Comparison of ENCODE assay signal across 25 mouse cellular contexts in the genomic region with DNA sequence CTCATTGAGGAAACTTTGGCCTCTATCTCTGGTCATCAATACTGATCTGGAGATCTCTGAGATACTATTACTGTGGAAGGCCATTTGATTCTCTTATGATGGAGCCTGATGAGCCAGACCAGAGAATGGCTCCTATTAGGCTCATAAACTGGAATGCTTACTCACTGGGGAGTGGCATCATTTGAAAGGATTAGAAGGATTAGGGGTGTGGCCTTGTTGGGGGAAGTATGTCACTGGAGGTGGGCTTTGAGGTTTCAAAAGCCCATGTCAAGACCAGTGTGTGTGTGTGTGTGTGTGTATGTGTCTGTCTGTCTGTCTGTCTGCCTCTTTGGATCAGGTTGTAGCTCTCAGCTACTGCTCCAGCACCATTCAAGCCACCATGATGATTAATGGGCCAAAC. TPM values are rescaled to one million over a fixed set of nuclear protein-coding genes. Genes with fewer than 3 reads are reported as not detected.
A peak's percentile ranks its signal among the peaks of the same experiment; 100 is the strongest.
DNase-seq lines count a peak whose midpoint lies in the region; ATAC-seq and TF ChIP-seq lines count a peak whose summit lies in the region.
"Had no signal": no experiment of that assay in that cellular context is flagged by ENCODE, and none has a peak within 500 bp of the region (broad histone marks: within the 10 kb centered on the region; RNA-seq: fewer than 3 reads in every experiment).

No protein-coding gene starts in this region.

- no peaks in the 10 kb centered on the region for H3K36me3 ChIP-seq in intestine, embryonic 16.5 days (ENCODE audit: control insufficient read depth, insufficient read depth, low read length)
- no peaks in the 10 kb centered on the region for H3K36me3 ChIP-seq in intestine, postnatal 0 days (ENCODE audit: control insufficient read depth, insufficient read depth)
- no peaks in the 10 kb centered on the region for H3K36me3 ChIP-seq in limb, embryonic 15.5 days
- no peaks in the 10 kb centered on the region for H3K36me3 ChIP-seq in limb, embryonic 10.5 days
- peaks cover 6% of the 10 kb centered on the region; the same call in 1 of the 2 replicates for H3K36me3 ChIP-seq in small intestine, adult 2 months (ENCODE audit: control insufficient read depth, insufficient read depth, low read length)
- H3K36me3 ChIP-seq: G1E; hindbrain, embryonic 15.5 days; neural tube, embryonic 12.5 days had no signal

- no peak for ATAC-seq in intestine, embryonic 16.5 days
- no peak for ATAC-seq in intestine, postnatal 0 days
- no peak for ATAC-seq in limb, embryonic 15.5 days (ENCODE audit: insufficient number of reproducible peaks, low FRiP score, low TSS enrichment, low read depth)
- ATAC-seq: forebrain, embryonic 14.5 days had no signal

- no peak for DNase-seq in limb, embryonic 10.5 days (ENCODE audit: low spot score)
- DNase-seq in ES-CJ7 (ENCODE audit: low read depth, low spot score), result peak; percentile 64
- DNase-seq in urinary bladder, postnatal 36 days (ENCODE audit: low spot score in 2 of 2), result no peak
- no peak for DNase-seq in gastrocnemius, postnatal 14 days
- DNase-seq: adrenal gland, postnatal 14 days; cerebellum, adult 2 months; cerebellum, postnatal 25 days; gastrocnemius, adult 2 months; heart, adult 11 months; layer of hippocampus, adult 9-11 months; lung, embryonic 14.5 days; lung, postnatal 4 days; midbrain, embryonic 14.5 days; retina, postnatal 1 day; right cerebral cortex, postnatal 25 days had no signal

- no peak overlapping the region for H3K9ac ChIP-seq in intestine, embryonic 16.5 days (ENCODE audit: low read depth, low read length)
- no peak overlapping the region for H3K9ac ChIP-seq in intestine, postnatal 0 days (ENCODE audit: low read depth, low read length)
- no peak overlapping the region for H3K9ac ChIP-seq in limb, embryonic 15.5 days
- H3K9ac ChIP-seq: hindbrain, embryonic 15.5 days; lung, embryonic 14.5 days; neural tube, embryonic 12.5 days had no signal

- peaks cover 32% of the 10 kb centered on the region for H3K4me1 ChIP-seq in intestine, embryonic 16.5 days (ENCODE audit: control insufficient read depth, insufficient read depth, low read length)
- H3K4me1 ChIP-seq in intestine, postnatal 0 days (replicated peaks; ENCODE audit: control insufficient read depth, insufficient read depth, low read length), result 0 out of 2 replicates have a peak, but pooled peaks cover 8% of the 10 kb centered on the region
- H3K4me1 ChIP-seq in limb, embryonic 15.5 days, result peaks cover 14% of the 10 kb centered on the region
- peaks cover 20% of the 10 kb centered on the region for H3K4me1 ChIP-seq in limb, embryonic 10.5 days
- peaks cover 48% of the 10 kb centered on the region for H3K4me1 ChIP-seq in small intestine, adult 2 months (ENCODE audit: control insufficient read depth, insufficient read depth, insufficient read length, low read length)
- H3K4me1 ChIP-seq: hindbrain, embryonic 15.5 days had no signal

- H3K27me3 ChIP-seq in intestine, embryonic 16.5 days (replicated peaks; ENCODE audit: control insufficient read depth, insufficient read depth, low read length), result no peaks in the 10 kb centered on the region
- no peaks in the 10 kb centered on the region for H3K27me3 ChIP-seq in intestine, postnatal 0 days (replicated peaks; ENCODE audit: control insufficient read depth, insufficient read depth, low read length)
- H3K27me3 ChIP-seq in limb, embryonic 15.5 days, result no peaks in the 10 kb centered on the region
- H3K27me3 ChIP-seq in limb, embryonic 10.5 days (ENCODE audit: low read depth, poor library complexity, severe bottlenecking), result no peaks in the 10 kb centered on the region
- no peaks in the 10 kb centered on the region for H3K27me3 ChIP-seq in small intestine, adult 2 months (ENCODE audit: control insufficient read depth, insufficient read depth, low read length)
- H3K27me3 ChIP-seq: hindbrain, embryonic 15.5 days; neural tube, embryonic 12.5 days had no signal

- intact Hi-C loops in gastrocnemius, postnatal 14 days (cut with DNase I; ENCODE audit: low total_unique reads), result no loop called here

- H3K4me2 ChIP-seq in intestine, embryonic 16.5 days (ENCODE audit: low read depth, low read length), result no peak overlapping the region
- no peak overlapping the region for H3K4me2 ChIP-seq in intestine, postnatal 0 days (replicated peaks; ENCODE audit: low read depth)
- no peak overlapping the region for H3K4me2 ChIP-seq in limb, embryonic 15.5 days
- H3K4me2 ChIP-seq: heart, embryonic 11.5 days; hindbrain, embryonic 15.5 days; lung, embryonic 14.5 days; neural tube, embryonic 12.5 days had no signal

- TF ChIP-seq CTCF in intestine, postnatal 0 days (IDR thresholded peaks at IDR 0.05; ENCODE audit: low read depth), result no peak
- TF ChIP-seq CTCF in small intestine, adult 2 months (IDR thresholded peaks at IDR 0.05; ENCODE audit: extremely low read depth, insufficient read length, insufficient replicate concordance, low read depth, low read length), result no peak

- TF ChIP-seq POLR2A in small intestine, adult 2 months (IDR thresholded peaks at IDR 0.05; ENCODE audit: low read depth, low read length), result no peak

- peak overlapping the region; percentile 64; the same call in 1 of the 2 replicates for H3K27ac ChIP-seq in intestine, embryonic 16.5 days (ENCODE audit: low read length)
- H3K27ac ChIP-seq in intestine, postnatal 0 days (ENCODE audit: low read depth, low read length), result no peak overlapping the region
- H3K27ac ChIP-seq in limb, embryonic 15.5 days, result 0 out of 2 replicates have a peak overlapping the region, but pooled peaks have one; percentile 34
- no peak overlapping the region for H3K27ac ChIP-seq in limb, embryonic 10.5 days
- peak overlapping the region; percentile 92 for H3K27ac ChIP-seq in small intestine, adult 2 months (ENCODE audit: insufficient read depth, low read depth, low read length)
- H3K27ac ChIP-seq: gastrocnemius, adult 2 months; hindbrain, embryonic 15.5 days; neural tube, embryonic 12.5 days had no signal

- H3K4me3 ChIP-seq in intestine, embryonic 16.5 days (ENCODE audit: low read length), result no peak overlapping the region
- H3K4me3 ChIP-seq in intestine, postnatal 0 days (ENCODE audit: low read depth, low read length), result no peak overlapping the region
- H3K4me3 ChIP-seq in limb, embryonic 15.5 days, result no peak overlapping the region
- H3K4me3 ChIP-seq in limb, embryonic 10.5 days, result no peak overlapping the region
- H3K4me3 ChIP-seq in small intestine, adult 2 months (ENCODE audit: low read depth, low read length), result no peak overlapping the region
- H3K4me3 ChIP-seq: gastrocnemius, adult 2 months; hindbrain, embryonic 15.5 days; neural tube, embryonic 12.5 days had no signal

- H3K9me3 ChIP-seq in intestine, embryonic 16.5 days (ENCODE audit: control insufficient read depth, low read length), result no peaks in the 10 kb centered on the region; the same call in 1 of the 2 replicates
- H3K9me3 ChIP-seq in intestine, postnatal 0 days (ENCODE audit: control insufficient read depth), result no peaks in the 10 kb centered on the region
- no peaks in the 10 kb centered on the region for H3K9me3 ChIP-seq in limb, embryonic 15.5 days
- no peaks in the 10 kb centered on the region for H3K9me3 ChIP-seq in limb, embryonic 10.5 days (replicated peaks)
- H3K9me3 ChIP-seq: G1E; hindbrain, embryonic 15.5 days; neural tube, embryonic 12.5 days had no signal

RNA-seq across cellular contexts. Expression of a gene that starts 20.8 kb away (rescaled TPM):
- polyA plus RNA-seq in intestine, embryonic 16.5 days (2015; fragmentation: Nextera tagmentation; extraction: Ambion mirVana), result 170 and 181 TPM in 2 replicates
- polyA plus RNA-seq in intestine, postnatal 0 days (2015; fragmentation: Nextera tagmentation; extraction: Ambion mirVana), result 82.1 and 88.1 TPM in 2 replicates
- polyA plus RNA-seq in limb, embryonic 15.5 days (2015; fragmentation: Nextera tagmentation; extraction: Ambion mirVana), result 67.3 and 77.8 TPM in 2 replicates
- 15.4 and 16.4 TPM in 2 replicates for polyA plus RNA-seq in limb, embryonic 10.5 days (2016; fragmentation: Nextera tagmentation; extraction: Ambion mirVana)
- polyA plus RNA-seq in small intestine, adult 2 months (2012; rRNA removed), result 88.3 and 234 TPM in 2 replicates
- total RNA-seq in gastrocnemius, postnatal 14 days (2021), result 1 to 10 TPM in 1 of 2 experiments, under 1 TPM in 1; 0.55 to 1.4 TPM
- total RNA-seq: megakaryocyte-erythroid progenitor cell, adult 5-6 weeks had no signal
- polyA plus RNA-seq: G1E had no signal

RNA-seq across cellular contexts. Expression of a gene that starts 50.7 kb away (rescaled TPM):
- polyA plus RNA-seq in intestine, embryonic 16.5 days (2015; fragmentation: Nextera tagmentation; extraction: Ambion mirVana), result 8.4 and 10.6 TPM in 2 replicates
- 8.8 and 9.2 TPM in 2 replicates for polyA plus RNA-seq in intestine, postnatal 0 days (2015; fragmentation: Nextera tagmentation; extraction: Ambion mirVana)
- 12.4 and 13.3 TPM in 2 replicates for polyA plus RNA-seq in limb, embryonic 15.5 days (2015; fragmentation: Nextera tagmentation; extraction: Ambion mirVana)
- 7.9 and 8.0 TPM in 2 replicates for polyA plus RNA-seq in limb, embryonic 10.5 days (2016; fragmentation: Nextera tagmentation; extraction: Ambion mirVana)
- 78.0 and 81.0 TPM in 2 replicates for polyA plus RNA-seq in small intestine, adult 2 months (2012; rRNA removed)
- total RNA-seq in gastrocnemius, postnatal 14 days (2021), result 100 to 1,000 TPM; 107 to 123 TPM

RNA-seq across cellular contexts. Expression of a gene that starts 58.9 kb away (rescaled TPM):
- polyA plus RNA-seq in intestine, embryonic 16.5 days (2015; fragmentation: Nextera tagmentation; extraction: Ambion mirVana), result 7.2 and 7.4 TPM in 2 replicates
- 1.7 and 1.9 TPM in 2 replicates for polyA plus RNA-seq in intestine, postnatal 0 days (2015; fragmentation: Nextera tagmentation; extraction: Ambion mirVana)
- 8.2 and 8.9 TPM in 2 replicates for polyA plus RNA-seq in limb, embryonic 15.5 days (2015; fragmentation: Nextera tagmentation; extraction: Ambion mirVana)
- 15.5 and 16.1 TPM in 2 replicates for polyA plus RNA-seq in limb, embryonic 10.5 days (2016; fragmentation: Nextera tagmentation; extraction: Ambion mirVana)
- 1.2 and 2.1 TPM in 2 replicates for polyA plus RNA-seq in small intestine, adult 2 months (2012; rRNA removed)
- total RNA-seq in gastrocnemius, postnatal 14 days (2021), result 1 to 10 TPM; 8.0 to 8.1 TPM

Comparison
In these comparisons a context has a peak if more than half of its experiments do, and no peak if none do; other contexts are left out.
1. H3K27ac ChIP-seq: peak in intestine, embryonic 16.5 days (single experiment), limb, embryonic 15.5 days (single experiment) and small intestine, adult 2 months (single experiment); none in intestine, postnatal 0 days (single experiment) and limb, embryonic 10.5 days (single experiment).